Mouse (Mus musculus) adrenal gland, postnatal 36 days (tissue): ENCODE results near the gene Zswim8. TPM values are rescaled to one million over a fixed set of nuclear protein-coding genes. Genes with fewer than 3 reads are reported as not detected.

Experiments
- DNase-seq, 2 experiments: peaks; one replicate each; pipeline ENCODE4 v3.0.0; 2021; ENCODE audit warnings: mixed read lengths in 1 of 2
- total RNA-seq, 2 experiments: library from RNA; stranded (reverse); gene quantifications; 2 replicates each; pipeline ENCODE4 v1.2.3; 2021

Zswim8 gene
- total RNA-seq, 2 experiments from 2014 or later: 97.8 to 135 TPM

- no peak for DNase-seq
These were observed 23.7 kb downstream of the Zswim8 start for GRCm38 (mm10) chr14:20730853-20731602.

GRCm38 (mm10) chr14:20733041-20733951 is 25.9 kb downstream of the Zswim8 start:
- DNase-seq: no peak

- DNase-seq: peak; percentile 91 to 95
These were observed 26.8 kb downstream of the Zswim8 start, which contains the start of gene Ndst2 for GRCm38 (mm10) chr14:20733952-20734774. Ndst2 (minus strand) TSS chr14:20734562.

GRCm38 (mm10) chr14:20735052-20735451 is 27.7 kb downstream of the Zswim8 start:
- no peak for DNase-seq

- DNase-seq: no peak
These were observed 28.6 kb downstream of the Zswim8 start for GRCm38 (mm10) chr14:20735892-20736390.

GRCm38 (mm10) chr14:20737306-20737705 is 30.0 kb downstream of the Zswim8 start:
- DNase-seq: peak; percentile 58 to 69

- DNase-seq: no peak
These were observed 31.2 kb downstream of the Zswim8 start for GRCm38 (mm10) chr14:20738511-20738910.

- no peak for DNase-seq
These were observed 33.9 kb downstream of the Zswim8 start for GRCm38 (mm10) chr14:20741301-20741700.

GRCm38 (mm10) chr14:20743614-20744013 is 36.3 kb downstream of the Zswim8 start:
- no peak for DNase-seq

GRCm38 (mm10) chr14:20746935-20747334 is 39.6 kb downstream of the Zswim8 start:
- DNase-seq: no peak

- DNase-seq: no peak
These were observed 41.0 kb downstream of the Zswim8 start for GRCm38 (mm10) chr14:20748388-20748787.

- no peak for DNase-seq
These were observed 42.2 kb downstream of the Zswim8 start for GRCm38 (mm10) chr14:20749494-20750051.

- no peak for DNase-seq
These were observed 43.2 kb downstream of the Zswim8 start for GRCm38 (mm10) chr14:20750503-20750902.

- no peak for DNase-seq
These were observed 46.4 kb downstream of the Zswim8 start for GRCm38 (mm10) chr14:20753792-20754191.

- DNase-seq: no peak
These were observed 50.1 kb downstream of the Zswim8 start for GRCm38 (mm10) chr14:20757370-20757907.

GRCm38 (mm10) chr14:20758768-20759435 is 51.5 kb downstream of the Zswim8 start:
- no peak for DNase-seq

GRCm38 (mm10) chr14:20764942-20765341 is 57.6 kb downstream of the Zswim8 start:
- no peak for DNase-seq

- DNase-seq: peak; percentile 90 to 92
These were observed 58.4 kb downstream of the Zswim8 start for GRCm38 (mm10) chr14:20765642-20766258.

GRCm38 (mm10) chr14:20767936-20768335 is 60.6 kb downstream of the Zswim8 start:
- no peak for DNase-seq

GRCm38 (mm10) chr14:20768581-20768980 is 61.2 kb downstream of the Zswim8 start:
- DNase-seq: no peak
